Mouse (Mus musculus) G1E (cell line): Measurements from ENCODE around the gene Taar2.

Experiments
- CTCF ChIP-seq: IDR thresholded peaks from 2 replicates; pipeline ENCODE4 v1.5.1; 2012; ENCODE audit warnings: low read depth, low read length, inconsistent platforms, mixed read lengths
- GATA1 ChIP-seq: IDR thresholded peaks from 2 replicates; pipeline ENCODE4 v1.6.1; 2012; ENCODE audit warnings: borderline replicate concordance, low read length, inconsistent platforms, mixed read lengths

- TF ChIP-seq CTCF, result no peak
- TF ChIP-seq GATA1, result no peak
Observed at GRCm38 (mm10) chr10:23959071-23959470, 20.7 kb downstream of the Taar2 start.
